Mouse (Mus musculus): ENCODE measurements at regions not wholly inside any gene's neighbourhood (a gene's known extent, or its start where the extent isn't known, plus 50 kb on each side); places are given as distances from the start of the nearest gene placed in this dataset.

DNA sequence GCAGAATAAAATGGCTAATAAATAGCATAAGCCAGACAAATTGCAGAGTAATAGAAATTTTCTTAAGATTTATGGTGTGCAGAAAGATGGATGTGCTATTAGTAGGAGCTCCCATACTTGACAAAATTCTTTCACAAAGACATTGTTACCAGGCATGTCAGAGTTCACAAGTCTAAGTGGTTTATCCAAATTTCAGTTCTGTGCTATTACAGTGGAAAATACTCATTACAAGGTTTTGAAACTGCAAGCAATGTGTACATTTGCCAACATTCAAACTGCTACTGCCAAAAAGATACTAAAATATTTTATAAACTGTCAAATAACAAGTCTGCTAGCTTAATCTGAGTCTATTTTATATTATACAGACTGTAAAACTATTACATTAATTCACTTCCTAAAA lies 1550.2 kb upstream of the Acvr2a start:
- no peak for DNase-seq (ENCODE audit: low read depth, low spot score)

GRCm38 (mm10) chr2:47265901-47266300 lies 1548.0 kb upstream of the Acvr2a start:
- DNase-seq (ENCODE audit: low read depth, low spot score), result no peak

DNA sequence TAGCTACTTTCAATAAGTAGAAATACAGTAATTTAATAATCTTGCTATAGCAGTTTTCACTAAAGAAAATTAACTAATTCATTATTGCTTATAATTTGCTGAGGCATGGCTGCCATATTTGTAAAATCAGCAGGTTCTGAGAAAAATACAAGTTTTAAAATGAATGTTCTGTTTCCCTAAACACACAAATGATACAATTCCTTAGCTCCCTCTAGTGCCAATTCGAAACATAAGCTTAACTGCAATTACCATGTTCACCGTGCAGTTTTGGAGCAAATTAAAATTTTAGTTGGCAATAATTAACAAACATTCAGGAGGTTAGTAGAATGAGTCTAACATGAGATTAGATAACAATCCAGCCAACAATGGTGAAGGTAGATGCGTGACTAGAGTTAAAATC lies 1518.4 kb upstream of the Acvr2a start:
- no peak for DNase-seq (ENCODE audit: low read depth, low spot score)

DNA sequence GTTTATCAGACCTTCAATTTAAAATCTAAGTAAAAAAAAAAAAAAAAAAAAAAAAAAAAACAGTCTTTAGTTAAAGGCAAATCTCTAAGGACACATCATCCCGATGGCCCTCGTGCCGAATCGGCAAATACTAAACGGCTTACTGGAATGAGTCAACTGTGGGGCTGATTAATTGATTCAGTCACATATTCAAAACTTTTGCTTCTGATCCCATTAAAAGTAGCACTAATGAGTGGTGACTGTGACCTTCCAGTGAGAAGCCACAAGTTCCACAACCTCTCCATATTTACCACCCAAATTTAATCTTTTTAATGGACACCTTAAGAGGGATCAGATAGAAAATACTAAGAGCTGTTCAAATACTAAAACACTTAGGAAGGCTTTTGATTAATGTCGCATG lies 1511.9 kb upstream of the Acvr2a start:
- DNase-seq (ENCODE audit: low read depth, low spot score), result no peak

GRCm38 (mm10) chr2:47330574-47330973 lies 1483.3 kb upstream of the Acvr2a start:
- no peak for DNase-seq (ENCODE audit: low read depth, low spot score)

- DNase-seq (ENCODE audit: low read depth, low spot score), result no peak
These were observed 1479.3 kb upstream of the Acvr2a start for GRCm38 (mm10) chr2:47334406-47335113.

DNA sequence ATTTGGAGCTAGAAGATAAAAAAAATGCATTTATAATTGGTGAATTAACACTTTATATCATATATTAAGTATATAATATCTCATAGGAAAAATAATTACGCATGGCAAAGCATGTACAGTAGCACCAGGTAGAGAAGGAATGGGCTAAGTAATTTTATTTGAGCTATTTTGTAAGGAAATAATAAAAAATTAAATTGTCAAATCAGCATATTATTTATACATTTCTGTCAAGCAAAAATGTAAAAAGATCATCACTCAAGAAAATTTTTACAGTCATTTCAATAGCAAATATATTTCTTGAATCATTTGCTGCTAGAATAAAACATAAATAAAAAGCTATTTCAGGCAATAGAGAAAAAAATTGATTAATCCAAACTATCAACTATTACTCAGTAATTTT lies 1450.4 kb upstream of the Acvr2a start:
- DNase-seq (ENCODE audit: low read depth, low spot score), result no peak

GRCm38 (mm10) chr2:47368296-47368695 lies 1445.6 kb upstream of the Acvr2a start:
- DNase-seq (ENCODE audit: low read depth, low spot score), result peak; percentile 82

Measured in ZHBTc4 (cell line).